Mouse (Mus musculus) cortical plate, adult 2 months (tissue): ENCODE measurements around the gene Col26a1.

Source experiments
- CTCF ChIP-seq: fragments of 200-500 bp; IDR thresholded peaks from 2 replicates; pipeline ENCODE4 v1.5.1; 2011; ENCODE audit warnings: mild to moderate bottlenecking, control low read depth, low read length; ENCODE audit not compliant: insufficient read depth; ENCODE audit errors: extremely low read depth
- POLR2A ChIP-seq: fragments of 200-500 bp; IDR thresholded peaks from 2 replicates; pipeline ENCODE4 v1.6.1; 2011; ENCODE audit warnings: mild to moderate bottlenecking, low read length, control low read depth; ENCODE audit not compliant: insufficient read depth; ENCODE audit errors: extremely low read depth

GRCm38 (mm10) chr5:136759781-136760180, 123.2 kb downstream of the Col26a1 start:
- TF ChIP-seq CTCF (peak; percentile 52), POLR2A (no peak)
